Mouse (Mus musculus) MEL-GATA-1-ER (cell line): ENCODE results near the gene Mus81.

Source experiments
- DNase-seq: peaks from one replicate; pipeline ENCODE4 v3.0.0-alpha.2; 2012; ENCODE audit warnings: low read depth; ENCODE audit errors: extremely low read depth

The Mus81 gene

DNA sequence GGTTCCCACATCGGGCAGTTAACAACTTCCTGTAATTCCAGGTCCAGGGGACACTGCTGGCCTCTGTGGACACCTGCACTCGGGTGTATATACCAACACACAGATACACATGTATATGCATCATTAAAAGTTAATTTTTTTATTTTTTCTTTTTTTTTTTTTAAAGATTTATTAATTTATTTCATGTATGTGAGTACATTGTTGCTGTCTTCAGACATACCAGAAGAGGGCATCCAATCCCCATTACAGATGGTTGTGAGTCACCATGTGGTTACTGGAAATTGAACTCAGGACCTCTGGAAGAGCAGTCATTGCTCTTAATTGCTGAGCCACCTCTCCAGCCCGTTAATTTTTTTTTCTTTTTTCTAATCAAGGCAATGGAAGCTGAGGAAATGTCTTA lies 15.3 kb downstream of the Mus81 start:
- DNase-seq, result no peak

DNA sequence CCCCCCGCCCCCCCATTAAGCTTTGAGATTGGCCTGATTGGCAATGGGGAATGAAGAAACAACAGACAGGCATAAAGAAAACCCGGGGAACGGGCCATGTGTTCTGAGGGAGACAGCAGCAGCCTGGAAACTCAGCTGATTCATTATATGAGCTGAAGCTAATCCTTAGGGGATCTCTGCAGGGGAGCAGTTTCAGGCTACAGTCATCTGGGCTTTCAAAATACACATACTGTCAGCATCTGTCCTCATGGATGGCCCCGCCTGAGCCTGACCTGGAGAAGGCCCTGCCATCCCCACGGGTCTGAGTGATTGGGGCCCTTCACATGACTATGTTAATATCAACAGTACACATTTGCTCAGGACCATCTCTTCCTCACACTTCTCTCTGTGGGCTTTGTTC lies 16.4 kb downstream of the Mus81 start:
- no peak for DNase-seq

DNA sequence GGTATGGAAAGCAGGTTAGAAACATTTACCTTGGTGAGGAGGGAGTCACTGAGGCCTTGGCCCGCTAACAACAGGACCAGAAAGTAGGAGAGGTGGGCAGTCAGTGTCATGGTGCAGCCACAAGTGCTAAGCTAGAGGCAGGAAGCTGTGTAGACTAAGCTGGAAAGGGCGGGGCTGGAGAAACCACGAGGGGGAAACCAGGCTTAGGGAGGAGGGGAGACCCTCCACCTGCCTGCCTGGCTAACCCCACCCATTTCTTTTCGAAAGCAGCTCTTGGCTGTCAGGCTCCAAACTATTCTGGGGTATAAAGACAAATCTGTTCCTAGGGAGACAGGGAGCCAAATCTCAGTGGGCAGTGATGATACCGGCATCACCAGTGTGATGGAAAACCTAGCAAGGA lies 19.8 kb downstream of the Mus81 start, which contains the start of gene Ctsw:
Ctsw (minus strand) TSS at position 134 of the 400 bp plus-strand sequence.
- DNase-seq, result no peak

DNA sequence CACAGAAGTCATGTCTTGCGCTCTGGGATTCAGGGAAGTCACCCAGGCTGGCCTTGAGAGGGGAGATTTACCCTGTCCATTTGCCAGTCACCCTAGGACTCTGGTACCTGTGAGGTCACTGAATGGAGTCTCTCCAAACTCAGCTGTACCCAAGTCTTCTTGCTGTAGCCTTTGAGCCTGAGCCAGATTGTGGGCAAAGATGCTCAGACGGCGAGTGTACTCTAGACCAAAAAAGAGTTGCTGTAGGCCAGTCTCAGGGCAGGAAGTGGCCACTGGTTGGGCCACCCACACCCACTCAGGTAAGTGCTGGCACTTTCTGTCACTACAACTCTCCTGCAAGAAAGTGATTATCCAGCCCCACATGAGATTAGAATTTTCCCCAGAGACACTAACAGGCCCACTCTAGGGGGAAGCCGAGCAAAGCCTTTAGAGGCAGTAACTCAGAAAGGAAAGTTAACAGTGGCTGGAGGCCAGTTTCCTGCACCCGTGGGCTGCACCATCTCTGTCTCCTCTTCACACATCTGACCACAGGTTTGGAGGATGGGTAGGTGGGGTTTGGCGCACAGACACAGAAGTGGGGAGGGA lies 21.2 kb downstream of the Mus81 start:
- no peak for DNase-seq

DNA sequence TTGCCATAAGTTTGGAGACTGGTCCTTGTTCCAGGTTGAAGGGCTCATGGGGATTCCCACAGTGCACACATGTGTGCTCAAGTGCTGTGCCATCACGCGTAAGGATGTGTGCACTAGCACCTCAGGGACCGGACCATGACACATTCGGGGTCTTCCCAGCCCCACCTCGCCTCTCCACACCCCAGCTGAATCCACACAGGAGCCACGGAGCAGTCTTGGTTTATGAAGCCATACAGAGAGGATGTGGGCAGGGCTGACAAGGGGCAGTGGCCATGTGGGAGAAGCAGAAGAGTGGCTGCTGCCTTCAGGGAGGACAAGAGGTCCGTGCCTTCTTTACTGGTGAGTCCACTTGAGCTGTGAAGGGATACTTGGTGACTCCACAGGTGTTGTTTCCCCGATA lies 23.2 kb downstream of the Mus81 start:
- DNase-seq, result no peak

DNA sequence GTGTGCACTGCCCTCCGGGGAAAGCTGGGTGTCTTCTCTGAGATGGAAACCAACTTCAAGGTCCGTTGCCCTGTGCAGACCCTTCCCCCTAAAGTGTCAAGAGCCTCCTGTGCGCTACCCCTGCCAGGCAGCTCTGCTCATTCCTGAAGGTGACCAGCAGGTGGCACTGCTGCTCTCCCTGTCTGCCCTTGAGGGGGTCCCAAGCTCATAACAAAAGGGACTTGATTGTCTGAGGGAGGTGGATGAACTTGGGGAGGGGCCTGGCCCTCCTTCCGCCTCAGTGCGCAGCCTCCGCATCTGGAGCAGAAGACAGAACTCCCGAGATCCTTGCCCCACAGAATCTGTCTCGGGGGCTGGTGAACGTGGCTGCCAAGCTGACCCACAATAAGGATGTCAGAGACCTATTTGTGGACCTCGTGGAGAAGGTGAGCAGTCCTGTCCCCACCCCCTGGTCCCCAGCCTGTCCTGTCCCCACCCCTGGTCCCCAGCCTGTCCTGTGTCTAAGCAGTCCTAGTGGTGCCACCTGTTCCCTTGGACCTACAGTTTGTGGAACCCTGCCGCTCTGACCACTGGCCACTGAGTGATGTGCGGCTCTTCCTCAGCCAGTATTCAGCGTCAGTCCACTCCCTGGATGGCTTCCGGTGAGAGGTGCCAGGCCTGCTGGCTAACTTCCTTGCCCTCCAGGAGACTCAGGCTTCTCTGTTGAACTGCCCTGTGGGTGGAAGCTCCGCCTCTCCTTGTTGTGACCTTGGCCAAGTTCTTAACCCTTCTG lies 24.2 kb downstream of the Mus81 start:
- DNase-seq, result no peak

DNA sequence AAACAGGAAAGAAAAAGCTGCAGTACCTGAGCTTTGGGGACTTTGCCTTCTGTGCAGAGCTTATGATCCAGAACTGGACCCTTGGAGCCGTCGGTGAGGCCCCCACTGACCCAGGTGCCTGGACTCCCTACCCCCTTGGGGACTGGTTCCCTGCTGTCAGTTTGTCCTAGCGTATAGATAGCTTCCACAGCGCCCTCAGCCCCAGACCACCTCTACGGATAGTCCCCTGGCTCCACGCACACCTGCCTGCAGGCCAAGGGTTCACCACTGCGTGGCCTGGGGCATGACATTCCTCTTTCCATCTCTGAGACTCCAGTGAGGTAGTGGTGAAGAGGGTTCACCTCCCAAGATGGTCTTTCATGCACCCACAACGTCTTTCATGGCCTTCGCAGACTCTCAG lies 25.0 kb downstream of the Mus81 start:
- DNase-seq, result no peak

DNA sequence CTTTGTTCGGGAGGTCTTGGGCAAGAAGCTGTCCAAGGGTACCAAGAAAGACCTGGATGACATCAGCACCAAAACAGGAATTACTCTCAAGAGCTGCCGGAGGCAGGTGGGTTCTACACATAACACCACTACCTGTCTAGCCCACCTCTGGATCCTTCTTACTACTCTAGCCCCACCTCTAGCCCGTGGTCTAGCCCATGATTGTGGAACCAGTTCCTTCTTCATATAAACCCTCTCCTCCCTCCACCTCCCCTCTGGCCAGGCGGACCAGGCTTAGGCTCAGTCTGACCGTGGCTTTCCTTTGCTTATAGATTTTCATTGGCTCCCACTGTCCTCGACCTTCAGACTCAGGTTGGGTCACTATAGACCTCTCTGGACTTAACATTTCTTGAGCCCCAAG lies 26.8 kb downstream of the Mus81 start:
- DNase-seq, result no peak

DNA sequence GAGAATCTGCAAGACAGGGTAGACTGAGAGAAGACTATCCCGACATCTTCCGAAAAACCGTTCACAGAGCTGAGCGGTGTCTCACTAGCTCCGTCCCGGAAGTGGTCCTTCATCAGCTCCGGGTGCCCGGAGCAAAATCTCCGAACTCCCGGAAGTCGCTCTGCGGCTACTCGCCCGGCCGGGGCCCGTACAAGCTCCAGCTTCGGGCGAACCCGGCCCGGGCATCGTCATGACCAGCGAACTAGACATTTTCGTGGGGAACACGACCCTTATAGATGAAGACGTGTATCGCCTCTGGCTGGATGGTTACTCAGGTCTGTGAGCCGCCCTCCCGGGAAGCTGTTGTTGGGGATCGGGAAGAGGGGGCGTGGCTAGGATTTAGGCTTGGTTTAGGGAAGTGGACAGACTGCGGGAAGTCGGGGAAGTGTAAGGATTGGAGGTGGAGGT lies 27.7 kb downstream of the Mus81 start, which contains the start of gene Fibp:
Fibp (plus strand) TSS at position 151 of the 447 bp plus-strand sequence.
- DNase-seq, result peak; percentile 87

DNA sequence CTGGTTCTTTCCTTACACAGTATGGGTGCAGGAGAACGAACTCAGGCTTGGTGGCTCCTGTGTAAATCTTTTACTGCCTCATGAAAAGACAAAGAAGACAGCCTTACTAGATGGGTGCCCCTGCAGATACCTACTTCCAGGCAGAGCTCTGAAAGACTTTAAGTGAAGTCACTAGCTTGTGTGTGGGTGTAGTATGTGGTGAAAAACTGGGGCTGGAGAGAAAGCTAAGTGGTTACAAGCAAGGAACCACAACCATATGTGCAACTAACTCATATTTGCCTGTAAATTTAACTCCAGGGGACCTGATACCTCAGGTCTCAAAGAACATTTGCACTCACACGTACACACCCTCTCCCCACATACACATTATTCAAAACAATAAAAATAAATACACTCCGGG lies 28.3 kb downstream of the Mus81 start:
- DNase-seq, result no peak

DNA sequence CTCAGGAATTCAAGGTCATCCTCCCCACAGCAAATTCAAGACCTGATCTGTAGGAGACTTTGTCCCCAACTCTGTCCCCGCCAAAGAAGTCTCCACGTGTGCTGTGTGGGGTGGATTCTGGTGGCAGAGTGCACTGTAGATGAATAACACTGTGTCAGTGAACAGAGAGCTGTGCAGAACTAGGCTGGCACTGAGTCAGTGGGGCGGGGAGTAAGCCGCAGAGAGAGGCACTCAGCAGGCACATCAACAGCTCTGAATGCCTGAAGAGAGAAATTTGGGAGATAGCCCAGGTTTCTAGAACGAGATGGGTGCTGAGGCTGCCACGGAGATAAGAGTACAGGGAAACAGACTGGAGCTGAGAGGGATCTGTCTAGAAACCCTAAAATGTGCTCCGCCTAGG lies 29.2 kb downstream of the Mus81 start:
- DNase-seq, result no peak

DNA sequence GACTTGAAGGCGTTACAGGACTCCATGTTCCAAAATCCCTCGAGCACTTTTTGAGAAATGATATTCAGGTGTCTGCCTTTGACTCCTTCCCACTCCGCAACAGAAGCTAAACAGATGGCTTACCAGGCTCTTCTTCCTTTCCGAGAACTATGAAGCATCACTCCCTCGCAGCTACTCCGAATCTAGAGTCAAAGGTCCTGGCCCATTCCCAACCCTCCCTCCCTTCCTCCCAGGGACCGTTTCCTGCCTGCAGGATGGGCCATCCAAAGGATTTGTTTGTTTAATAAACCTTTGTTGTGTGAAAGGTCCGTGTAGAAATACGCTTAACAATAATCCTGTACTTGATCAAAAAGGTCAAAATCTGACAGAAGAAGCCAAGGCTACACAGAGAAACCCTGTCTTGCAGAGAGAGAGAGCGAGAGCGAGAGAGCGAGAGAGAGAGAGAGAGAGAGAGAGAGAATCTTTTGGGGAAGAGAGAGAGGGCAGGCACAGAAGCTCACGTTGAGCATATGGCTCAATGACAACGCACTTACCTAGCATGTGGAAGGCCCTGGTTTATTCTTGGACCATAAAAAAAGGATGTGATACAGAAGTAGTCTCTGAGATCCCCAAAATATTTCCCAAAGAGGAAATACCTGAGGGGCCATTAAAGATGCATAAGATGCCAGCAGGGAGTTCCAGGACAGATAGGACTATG lies 30.3 kb downstream of the Mus81 start, which contains the start of gene Ccdc85b:
Ccdc85b (minus strand) TSS at position 149 of the 697 bp plus-strand sequence.
- no peak for DNase-seq

DNA sequence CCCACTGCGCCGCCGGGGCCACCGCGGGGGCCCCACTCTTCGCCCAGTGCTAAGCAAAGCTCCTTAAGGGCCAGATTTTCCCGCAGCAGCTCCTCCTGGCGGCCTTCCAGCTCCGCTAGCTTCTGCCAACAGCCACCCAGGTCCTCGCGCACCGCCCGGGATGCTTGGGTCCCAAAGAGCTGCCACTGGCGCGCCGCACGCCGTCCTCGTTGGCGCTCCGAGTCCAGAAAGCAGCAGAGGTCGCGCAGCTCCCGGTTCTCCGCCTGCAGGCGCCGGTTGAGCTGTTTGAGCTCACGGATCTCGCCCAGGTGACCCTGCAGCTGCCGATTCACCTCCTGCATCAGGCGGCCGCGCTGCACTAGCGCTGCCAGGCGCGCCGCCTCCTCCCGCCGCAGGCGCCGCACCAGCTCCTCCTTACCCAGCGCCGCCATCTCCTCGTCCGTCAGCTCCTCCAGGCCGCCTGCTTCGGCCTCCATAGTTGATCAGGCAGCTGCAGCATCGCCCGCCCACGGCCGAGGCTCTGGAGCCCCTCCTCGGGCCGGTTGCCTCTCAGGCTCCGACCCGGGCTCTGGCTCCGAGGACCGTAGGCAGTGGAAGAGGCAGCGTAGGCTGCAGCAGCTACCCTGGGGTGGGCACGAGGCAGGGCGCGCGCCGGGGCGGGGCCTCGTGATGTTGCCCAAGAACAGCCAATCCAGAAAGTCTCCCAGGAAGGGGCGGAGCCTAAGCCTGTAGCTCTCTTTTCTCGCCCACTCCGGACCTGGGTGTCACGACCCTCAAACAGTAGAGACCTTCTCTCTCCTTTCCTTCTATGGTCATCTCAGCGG lies 31.1 kb downstream of the Mus81 start:
- peak; percentile 76 for DNase-seq

DNA sequence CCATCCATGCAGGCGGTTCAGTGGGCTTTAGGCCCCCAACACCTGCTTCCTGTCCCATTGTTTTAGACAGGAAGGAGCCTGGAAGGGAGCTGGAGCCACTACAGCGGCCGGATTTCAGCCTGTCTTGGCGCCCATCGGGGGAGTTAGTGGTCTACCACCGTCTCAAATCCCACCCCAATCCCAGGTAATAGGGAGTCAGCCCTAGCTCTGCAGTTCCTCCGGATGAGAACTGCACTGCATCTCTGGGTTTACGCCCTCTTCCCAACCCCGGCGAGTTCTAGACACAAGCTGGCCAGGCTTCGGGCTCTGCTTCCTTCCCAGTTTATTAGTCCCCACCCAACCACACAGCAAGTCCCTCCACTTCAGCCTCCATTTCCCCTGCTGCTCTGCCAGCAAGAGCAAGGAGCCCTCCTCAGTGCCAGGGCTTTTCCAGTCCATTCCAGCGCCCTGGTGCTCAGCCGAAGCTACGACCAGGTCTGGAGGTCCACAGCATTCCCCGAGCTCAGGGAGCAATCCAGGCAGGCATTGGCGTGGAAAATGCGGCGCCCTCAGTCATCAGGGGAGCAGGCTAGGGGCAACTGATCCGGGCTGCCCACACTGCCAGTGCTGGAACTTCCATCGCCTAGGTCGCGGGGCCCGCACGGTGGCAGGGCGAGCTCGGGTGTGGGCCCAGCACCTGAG lies 31.8 kb downstream of the Mus81 start:
- no peak for DNase-seq

DNA sequence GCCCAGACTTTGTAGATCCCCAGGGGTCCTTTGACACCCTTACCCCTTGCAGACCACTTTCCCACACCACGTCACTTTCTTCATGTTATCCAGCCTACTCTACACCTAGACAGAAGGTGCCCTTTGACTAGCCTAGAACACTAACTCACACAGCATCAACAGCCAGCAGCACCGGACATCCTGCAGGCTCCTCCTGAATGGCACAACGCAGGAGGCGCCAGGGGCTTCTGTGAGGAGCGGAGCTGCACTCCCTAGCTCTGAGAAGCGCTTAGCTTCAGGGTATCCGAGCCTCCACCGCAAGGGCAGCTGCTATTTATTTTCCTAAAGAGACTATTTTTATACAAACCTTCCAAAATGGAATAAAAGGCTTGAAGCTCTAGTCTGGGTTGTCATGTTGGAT lies 32.6 kb downstream of the Mus81 start:
- DNase-seq, result no peak

DNA sequence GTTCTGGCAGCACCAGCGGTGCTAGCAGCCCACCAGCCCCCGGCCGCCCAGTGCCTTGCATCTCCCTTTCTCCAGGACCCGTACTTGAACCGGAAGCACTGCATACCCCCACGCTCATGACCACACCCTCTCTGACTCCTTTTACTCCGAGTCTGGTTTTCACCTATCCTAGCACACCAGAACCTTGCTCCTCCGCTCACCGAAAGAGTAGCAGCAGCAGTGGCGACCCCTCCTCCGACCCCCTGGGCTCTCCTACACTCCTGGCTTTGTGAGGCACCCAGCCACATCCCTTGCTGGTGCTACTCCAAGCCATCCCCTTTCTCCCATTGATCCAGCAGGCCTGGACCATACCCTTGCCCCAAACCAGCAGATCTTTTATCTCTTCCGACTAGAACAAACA lies 33.2 kb downstream of the Mus81 start:
- DNase-seq, result no peak

DNA sequence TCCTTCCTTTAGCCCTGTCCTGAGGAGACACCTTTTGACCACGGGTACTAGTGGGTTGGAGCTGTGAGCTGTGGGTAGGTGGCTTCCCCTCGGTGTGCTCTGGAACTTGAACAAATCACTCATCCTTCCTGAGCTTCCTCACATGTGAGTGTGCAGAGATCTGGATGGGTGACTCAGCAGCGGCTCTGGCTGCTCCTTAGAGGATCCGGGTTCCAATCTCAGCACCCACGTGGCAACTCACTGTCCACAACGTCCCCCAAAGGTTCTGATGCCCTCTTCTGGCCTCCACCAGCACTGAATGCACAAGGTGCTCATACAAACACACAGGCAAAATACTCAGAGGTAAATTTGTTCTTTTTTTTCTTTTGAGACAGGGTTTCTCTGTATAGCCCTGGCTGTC lies 36.4 kb downstream of the Mus81 start:
- DNase-seq, result no peak

DNA sequence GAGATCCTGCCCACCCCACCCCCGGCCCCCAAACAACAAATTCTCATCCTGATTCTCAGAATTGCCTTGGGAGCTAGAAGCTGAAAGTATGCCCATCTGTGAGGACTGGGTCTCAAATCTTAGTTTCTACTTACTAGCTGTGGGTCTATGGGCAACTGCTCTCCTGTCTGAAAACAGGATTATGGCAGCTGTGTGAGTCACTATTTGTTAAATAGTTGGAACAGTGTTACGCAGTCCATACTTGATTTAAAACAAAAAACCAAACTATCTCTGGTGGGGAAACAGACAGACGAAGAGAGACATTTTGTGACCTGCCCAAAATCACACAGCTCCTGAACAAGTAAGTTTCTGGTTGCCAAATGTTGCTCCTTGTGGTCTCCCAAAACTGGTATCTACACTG lies 38.5 kb downstream of the Mus81 start:
- DNase-seq, result no peak

DNA sequence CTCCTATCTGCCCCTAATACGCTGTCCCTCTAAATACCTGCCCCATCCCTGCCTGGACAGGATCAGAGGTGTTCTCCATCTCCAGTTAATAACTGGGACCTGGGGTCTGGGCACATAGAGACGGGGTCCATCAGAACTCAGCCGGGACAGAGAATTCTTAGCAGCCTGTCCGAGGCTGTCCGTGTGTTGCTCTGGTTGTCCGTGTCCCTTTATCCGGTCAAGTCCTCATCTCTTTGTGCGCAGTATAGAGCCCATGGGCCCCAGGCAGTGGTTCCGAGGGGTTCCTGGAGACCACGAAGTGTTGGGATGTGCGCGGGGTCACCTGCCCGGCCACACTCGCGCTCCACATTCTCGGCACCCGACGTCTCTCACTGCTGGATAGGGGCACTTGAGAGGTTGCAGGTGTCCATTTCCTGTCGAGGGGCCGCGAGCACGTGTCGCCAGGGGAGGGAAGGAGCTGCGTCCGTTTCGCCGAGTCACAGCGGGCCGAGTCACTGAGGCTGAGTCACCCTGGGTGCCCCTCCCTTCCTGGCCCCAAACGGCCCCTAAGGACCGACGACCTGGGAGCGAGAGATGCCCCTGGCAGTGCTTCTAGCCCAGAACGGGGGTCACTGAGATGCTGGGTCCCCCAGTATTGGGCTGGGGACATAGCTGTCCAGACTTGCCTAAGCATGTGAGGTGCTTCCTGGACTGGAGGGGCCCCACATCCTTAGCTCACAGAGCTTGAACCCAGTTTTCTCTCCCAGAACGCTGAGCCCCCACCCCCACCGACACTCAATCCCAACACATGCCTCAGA lies 39.6 kb downstream of the Mus81 start:
- DNase-seq, result no peak
